Mouse (Mus musculus) fat pad, adult 2 months (tissue): ENCODE measurements at regions not wholly inside any gene's neighbourhood (a gene's known extent, or its start where the extent isn't known, plus 50 kb on each side); places are given as distances from the start of the nearest gene placed in this dataset.

Experiments
- DNase-seq: peaks from one replicate; pipeline ENCODE4 v3.0.0-alpha.2; 2011; ENCODE audit warnings: low read depth, low spot score; ENCODE audit errors: extremely low read depth

- DNase-seq, result no peak
These were observed 108.8 kb upstream of the Ptpn1 start for GRCm38 (mm10) chr2:167823044-167823443.

DNA sequence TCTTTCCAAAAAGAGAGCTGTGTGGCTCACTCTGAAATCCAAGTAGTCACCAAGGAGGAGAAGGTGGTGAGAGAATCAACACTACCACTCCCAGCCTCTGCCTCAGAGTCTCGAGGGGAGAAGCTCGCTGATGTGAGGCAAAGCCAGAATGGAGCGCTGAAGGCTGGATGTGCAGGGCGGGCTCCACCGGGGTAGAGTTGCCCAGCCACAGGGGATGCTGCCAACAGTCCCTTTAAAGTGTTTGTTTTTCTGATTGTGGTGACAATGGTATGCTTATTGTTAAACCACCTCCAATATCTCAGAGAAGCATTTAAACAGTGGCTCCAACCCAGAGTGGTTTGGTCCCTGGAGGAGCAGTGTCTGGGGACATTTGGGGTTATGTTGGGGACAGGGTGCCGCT lies 110.7 kb upstream of the Ptpn1 start:
- DNase-seq, result no peak

DNA sequence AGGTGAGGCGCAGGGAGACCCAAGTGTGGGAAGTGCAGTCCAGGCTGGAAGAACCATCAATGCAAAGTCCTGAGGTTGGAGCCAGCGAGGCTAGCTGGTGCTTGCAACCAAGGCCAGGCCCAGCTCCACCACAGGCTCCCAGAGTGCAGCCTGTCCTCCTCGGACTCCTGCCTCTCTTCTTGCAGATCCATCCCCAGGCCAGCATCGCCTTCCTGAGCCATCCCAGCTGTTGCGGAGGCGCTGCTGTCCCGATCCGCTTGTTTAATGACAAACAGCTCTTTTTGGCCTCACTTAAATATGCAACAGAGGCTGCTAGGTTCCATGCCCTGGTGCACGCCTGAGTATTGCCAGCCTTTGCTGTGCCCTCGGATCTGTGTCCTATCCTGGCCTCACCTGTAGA lies 113.1 kb upstream of the Ptpn1 start:
- no peak for DNase-seq

- DNase-seq, result no peak
These were observed 114.8 kb upstream of the Ptpn1 start for GRCm38 (mm10) chr2:167817030-167817429.

DNA sequence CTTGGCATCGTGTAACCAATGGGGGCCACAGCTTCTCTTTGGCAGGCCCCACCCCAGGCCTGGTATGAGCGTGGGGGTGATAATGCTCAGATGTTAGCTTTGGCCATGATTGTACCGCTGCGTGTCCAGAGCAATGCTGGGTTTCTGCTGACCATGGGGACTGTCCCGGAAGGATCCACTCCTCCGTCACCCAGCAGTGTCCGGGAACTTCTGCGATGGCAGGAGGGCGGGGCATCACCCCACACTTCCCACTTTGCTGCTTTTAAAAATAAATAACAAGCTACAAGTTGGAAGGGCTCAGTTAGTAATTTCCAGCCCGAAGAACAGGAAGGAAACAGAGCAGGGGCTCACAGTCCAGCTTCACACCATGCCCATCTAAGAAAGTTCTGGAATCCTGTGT lies 116.7 kb upstream of the Ptpn1 start:
- DNase-seq, result no peak

DNA sequence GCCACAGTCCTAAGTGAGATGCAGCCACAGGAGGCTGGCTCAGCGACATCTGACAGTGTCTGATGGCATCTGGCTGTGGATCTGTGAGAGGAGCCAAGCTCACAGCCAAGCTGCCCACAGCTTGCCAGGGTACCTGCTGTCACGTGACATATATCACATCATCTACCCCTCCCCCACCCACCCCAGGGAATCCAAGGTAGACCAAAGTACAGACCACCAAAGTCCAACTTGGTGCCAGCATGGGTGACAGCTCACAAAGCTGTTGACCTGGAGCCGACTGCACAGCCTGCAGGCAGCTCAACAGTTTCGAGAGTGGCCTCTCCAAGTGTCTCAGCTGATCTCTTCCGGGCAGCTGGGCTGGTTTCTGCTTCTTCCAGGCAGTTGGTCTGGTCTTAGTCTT lies 119.6 kb upstream of the Tmem189 start:
- no peak for DNase-seq

GRCm38 (mm10) chr2:167805629-167806304 lies 116.1 kb upstream of the Tmem189 start:
- no peak for DNase-seq

DNA sequence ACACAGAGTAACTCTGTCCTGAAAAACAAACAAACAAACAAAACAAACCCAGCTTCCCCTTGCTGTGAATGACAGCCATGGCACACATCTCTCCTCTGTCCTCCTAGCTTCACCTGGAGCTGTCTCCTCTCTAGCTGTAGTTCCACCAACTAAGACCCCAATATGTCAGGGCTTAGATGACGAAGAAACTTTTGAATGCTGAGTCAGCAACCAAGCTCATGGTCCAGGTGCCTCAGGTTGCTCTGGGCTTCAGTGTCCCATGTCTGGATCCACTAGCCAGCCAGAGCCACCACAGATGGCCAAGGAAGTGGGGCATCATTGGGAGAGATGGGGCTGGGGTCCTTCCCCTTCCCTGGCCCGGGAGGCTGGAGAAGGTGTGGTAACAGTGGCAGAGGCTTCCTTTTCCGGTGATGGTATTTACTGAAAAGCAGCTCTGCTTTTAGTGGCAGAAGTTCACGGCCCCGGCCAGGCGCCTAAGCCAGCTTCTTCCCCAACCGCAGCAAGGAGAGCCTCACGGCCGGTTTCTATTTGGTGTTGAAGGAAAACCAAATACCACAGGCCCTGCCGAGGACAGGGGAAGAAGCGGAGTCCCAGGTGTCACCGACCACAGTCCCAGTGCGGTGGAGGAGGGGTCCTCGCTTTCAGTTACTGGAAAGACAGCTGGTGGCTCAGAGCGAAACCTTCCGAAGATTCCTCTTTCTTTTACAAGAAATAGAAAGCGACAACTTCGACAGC lies 115.0 kb upstream of the Tmem189 start:
- DNase-seq, result no peak

- DNase-seq, result no peak
These were observed 112.9 kb upstream of the Tmem189 start for GRCm38 (mm10) chr2:167802494-167802893.

DNA sequence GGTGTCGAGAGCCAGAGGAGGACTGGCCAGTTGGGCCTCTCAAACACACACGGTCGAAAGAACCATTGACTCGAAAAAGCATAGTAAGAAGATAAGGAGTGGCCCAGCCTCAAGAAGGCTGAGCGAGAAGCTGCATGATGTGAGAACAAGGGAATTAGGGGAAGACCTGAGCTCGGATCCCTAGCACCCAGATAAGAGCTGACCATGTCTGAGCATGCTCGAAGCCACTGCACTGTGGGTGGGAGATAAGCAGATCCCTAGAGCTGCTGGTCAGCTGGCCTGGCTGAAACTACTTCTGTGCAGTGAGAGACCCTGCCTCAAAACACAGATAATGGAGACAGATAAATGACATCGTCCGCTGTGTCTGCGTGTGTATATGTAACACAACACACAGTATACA lies 111.8 kb upstream of the Tmem189 start:
- no peak for DNase-seq

DNA sequence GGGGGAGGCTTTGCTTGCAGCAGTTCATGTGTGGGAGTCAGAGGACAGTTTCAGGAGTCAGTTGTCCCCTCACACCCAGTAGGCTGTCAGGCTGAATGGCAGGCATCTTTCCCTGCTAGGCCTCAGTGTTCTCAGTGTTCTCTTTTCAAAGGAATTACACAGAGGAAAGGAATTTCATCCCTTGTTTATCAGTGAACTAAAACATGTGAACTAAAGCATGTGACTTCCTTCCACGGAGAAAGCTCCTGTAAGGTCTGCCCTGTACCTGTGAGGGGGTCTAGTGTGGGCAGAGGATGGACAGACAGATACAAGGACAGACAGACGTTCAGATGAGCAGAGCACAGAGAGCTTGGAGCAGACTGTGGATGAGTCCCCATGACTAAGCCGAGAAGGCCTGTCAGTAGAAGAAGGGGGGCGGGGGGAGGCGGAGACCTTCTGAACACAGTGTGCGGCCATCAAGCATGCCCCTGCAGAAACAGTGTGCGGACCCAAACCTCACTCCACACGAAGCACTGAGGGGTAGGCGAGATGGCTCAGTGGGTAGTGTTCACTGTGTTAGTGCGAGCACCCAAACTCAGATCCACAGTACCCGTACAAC lies 111.1 kb upstream of the Tmem189 start:
- no peak for DNase-seq

- DNase-seq, result no peak
These were observed 110.2 kb upstream of the Tmem189 start for GRCm38 (mm10) chr2:167799629-167800387.

GRCm38 (mm10) chr2:167798969-167799513 lies 109.4 kb upstream of the Tmem189 start:
- no peak for DNase-seq

GRCm38 (mm10) chr2:167798076-167798782 lies 108.6 kb upstream of the Tmem189 start:
- DNase-seq, result no peak

DNA sequence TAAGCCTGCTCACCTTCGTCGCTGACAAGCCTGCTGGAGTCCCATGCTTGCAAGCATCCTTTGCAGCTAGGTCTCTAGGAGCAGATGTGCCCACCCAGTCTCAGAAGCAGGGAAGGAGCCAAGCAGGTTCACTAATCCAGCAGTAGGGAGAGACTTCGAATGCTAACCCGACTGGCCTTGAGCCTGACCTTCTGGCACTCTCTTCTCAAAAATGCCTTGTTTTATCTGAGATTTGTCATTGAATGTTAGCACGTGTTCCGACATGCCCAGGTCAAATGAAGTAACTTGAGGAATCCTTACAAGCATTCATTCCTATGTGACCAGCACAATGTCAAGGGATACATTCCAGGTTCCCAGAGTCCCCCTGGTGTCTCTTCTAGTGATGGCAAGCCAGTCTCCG lies 105.9 kb upstream of the Tmem189 start:
- DNase-seq, result no peak

GRCm38 (mm10) chr2:167793916-167794315 lies 104.3 kb upstream of the Tmem189 start:
- no peak for DNase-seq

GRCm38 (mm10) chr2:167792753-167793152 lies 103.1 kb upstream of the Tmem189 start:
- no peak for DNase-seq

GRCm38 (mm10) chr2:167792330-167792729 lies 102.7 kb upstream of the Tmem189 start:
- no peak for DNase-seq

- no peak for DNase-seq
These were observed 99.9 kb upstream of the Tmem189 start for GRCm38 (mm10) chr2:167789471-167789923.

DNA sequence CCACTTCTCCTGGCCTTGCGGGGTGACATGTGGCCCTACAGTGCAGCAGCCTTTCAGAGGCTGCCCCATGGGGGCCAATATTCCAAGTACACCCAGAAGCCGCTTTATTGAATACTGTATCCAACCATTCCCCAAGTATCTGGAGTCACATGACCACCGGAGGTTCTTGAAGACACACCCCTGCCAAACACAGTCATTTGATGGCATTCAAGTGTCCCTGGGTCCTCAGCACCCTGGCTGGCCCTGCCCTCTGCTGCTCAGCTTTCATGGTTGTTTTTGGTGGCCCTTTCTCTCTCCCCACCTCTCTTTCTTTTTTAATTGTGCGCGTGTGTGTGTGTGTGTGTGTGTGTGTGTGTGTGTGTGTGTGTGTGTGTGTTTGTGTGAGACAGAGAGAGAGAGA lies 97.3 kb upstream of the Tmem189 start:
- no peak for DNase-seq

DNA sequence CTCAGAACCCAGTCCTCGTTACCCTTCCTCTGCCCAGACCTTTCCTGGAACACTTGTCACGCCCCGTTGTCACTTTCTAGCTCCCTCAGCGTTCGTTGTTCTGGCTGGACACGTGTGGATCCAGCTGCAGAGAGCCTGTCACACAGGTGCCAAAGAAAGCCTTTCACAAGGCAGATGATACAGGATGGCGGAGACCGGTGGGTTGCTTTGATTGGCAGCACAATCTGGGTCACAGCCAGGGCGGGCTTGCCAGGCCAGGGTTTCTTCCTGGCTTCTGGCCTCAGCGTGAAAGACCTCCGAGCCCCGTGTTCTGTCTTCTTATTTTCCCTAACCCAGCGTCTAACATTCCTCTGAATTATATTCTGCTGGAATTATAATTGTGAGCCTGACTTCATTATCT lies 94.7 kb upstream of the Tmem189 start:
- DNase-seq, result no peak
